Mouse (Mus musculus) embryonic facial prominence, embryonic 11.5 days (tissue): Measurements from ENCODE around the gene Tgfbr3l. TPM values are rescaled to one million over a fixed set of nuclear protein-coding genes. Genes with fewer than 3 reads are reported as not detected.
"Not testable (repeated sequence)": the region's sequence is repeated elsewhere in the genome, so short reads cannot be mapped to it uniquely, and the experiment has no call there.

Source experiments
- ATAC-seq: fragments of 200-750 bp; cut with Nextera tagmentation; replicated peaks from 2 replicates; pipeline ENCODE4 v1.8.0; 2017; ENCODE audit warnings: low read depth; ENCODE audit not compliant: insufficient number of reproducible peaks, low FRiP score, low TSS enrichment
- DNase-seq: peaks from one replicate; pipeline ENCODE4 v3.0.0-alpha.2; 2015; ENCODE audit warnings: low spot score
- H3K27ac ChIP-seq: fragments of 300-500 bp; sonication (generic); replicated peaks from 2 replicates; pipeline ENCODE4 v1.5.1; 2014; ENCODE audit warnings: mild to moderate bottlenecking, low read depth, low read length, control low read depth
- H3K27me3 ChIP-seq: fragments of 300-500 bp; sonication (generic); 2 replicates; pipeline ENCODE4 v1.6.1; 2014; ENCODE audit warnings: mild to moderate bottlenecking, low read length, moderate library complexity, mixed read lengths; ENCODE audit not compliant: control insufficient read depth, insufficient read depth
- H3K36me3 ChIP-seq: fragments of 300-500 bp; sonication (generic); replicated peaks from 2 replicates; pipeline ENCODE4 v1.6.1; 2014; ENCODE audit warnings: low read depth, mild to moderate bottlenecking, low read length, moderate library complexity, mixed read lengths; ENCODE audit not compliant: control insufficient read depth, insufficient read depth
- H3K4me1 ChIP-seq: fragments of 300-500 bp; sonication (generic); 2 replicates; pipeline ENCODE4 v1.6.1; 2014; ENCODE audit warnings: low read length, mixed read lengths; ENCODE audit not compliant: control insufficient read depth, insufficient read depth
- H3K4me2 ChIP-seq: fragments of 300-500 bp; sonication (generic); 2 replicates; pipeline ENCODE4 v1.6.1; 2014; ENCODE audit warnings: low read depth, mild to moderate bottlenecking, control low read depth, low read length, moderate library complexity
- H3K4me3 ChIP-seq: fragments of 300-500 bp; sonication (generic); 2 replicates; pipeline ENCODE4 v1.5.1; 2014; ENCODE audit warnings: low read depth, low read length, control low read depth
- H3K9ac ChIP-seq: fragments of 300-500 bp; sonication (generic); replicated peaks from 2 replicates; pipeline ENCODE4 v1.6.1; 2014; ENCODE audit warnings: mild to moderate bottlenecking, control low read depth, low read length
- H3K9me3 ChIP-seq: fragments of 300-500 bp; sonication (generic); replicated peaks from 2 replicates; pipeline ENCODE4 v1.6.1; 2016; ENCODE audit warnings: mild to moderate bottlenecking, low read length, inconsistent platforms, mixed read lengths; ENCODE audit not compliant: control insufficient read depth
- WGBS: fragments of 180-500 bp; shearing (Covaris S2); extraction: QIAGEN DNeasy Blood & Tissue Kit; methylation state at CpG from one replicate; pipeline ENCODE4 v1.1.7; 2014; 5-methylcytosine and 5-hydroxymethylcytosine counted together
- polyA plus RNA-seq: library from polyadenylated mRNA; unstranded; fragments of >200 nt; fragmentation: Nextera tagmentation; extraction: Ambion mirVana; gene quantifications from 2 replicates; pipeline ENCODE4 v1.2.1, GENCODE M21; 2014

Gene Tgfbr3l
- polyA plus RNA-seq, 1 experiment from 2014 or later: 1.8 TPM

GRCm38 (mm10) chr8:4254001-4254400, 6.0 kb downstream of the Tgfbr3l start:
- no peak overlapping the region for H3K27ac ChIP-seq
- peaks cover 3% of the 10 kb centered on the region for H3K36me3 ChIP-seq
- H3K9ac ChIP-seq: peak overlapping the region; percentile 22; the same call in 1 of the 2 replicates
- no peaks in the 10 kb centered on the region for H3K27me3 ChIP-seq
- no peak for ATAC-seq
- H3K4me3 ChIP-seq: peak overlapping the region; percentile 83
- H3K4me2 ChIP-seq: peak overlapping the region; percentile 74; the same call in 1 of the 2 replicates
- WGBS: 75% methylated on average over 6 of the region's 6 CpGs
- peaks cover 6% of the 10 kb centered on the region for H3K4me1 ChIP-seq
- no peak for DNase-seq
- H3K9me3 ChIP-seq: no peaks in the 10 kb centered on the region

DNA sequence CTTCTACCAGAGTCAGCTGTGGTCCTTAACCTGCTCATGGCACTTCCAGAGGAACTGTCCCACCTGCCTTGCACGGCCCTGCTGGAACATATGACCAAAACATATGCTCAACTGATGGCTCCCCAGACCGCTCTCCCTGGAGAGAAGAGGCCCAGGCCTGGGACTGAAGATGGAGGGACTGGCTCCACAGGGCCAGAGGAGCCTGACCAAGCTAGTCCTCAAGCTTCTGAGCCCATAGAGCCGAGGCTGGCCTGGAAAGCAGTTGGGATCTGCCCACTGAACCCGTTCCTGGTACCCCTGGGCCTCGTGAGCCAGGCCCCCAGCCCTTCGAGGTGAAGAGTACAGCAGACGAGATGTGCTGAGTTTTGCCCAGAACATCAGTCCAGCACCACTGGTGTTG, 7.5 kb downstream of the Tgfbr3l start:
- H3K9me3 ChIP-seq, H3K4me3 ChIP-seq, ATAC-seq, H3K9ac ChIP-seq, H3K27me3 ChIP-seq, H3K4me2 ChIP-seq, H3K36me3 ChIP-seq, DNase-seq, H3K4me1 ChIP-seq, H3K27ac ChIP-seq: not testable (repeated sequence)
- WGBS: 94% methylated on average over 7 of the region's 7 CpGs

DNA sequence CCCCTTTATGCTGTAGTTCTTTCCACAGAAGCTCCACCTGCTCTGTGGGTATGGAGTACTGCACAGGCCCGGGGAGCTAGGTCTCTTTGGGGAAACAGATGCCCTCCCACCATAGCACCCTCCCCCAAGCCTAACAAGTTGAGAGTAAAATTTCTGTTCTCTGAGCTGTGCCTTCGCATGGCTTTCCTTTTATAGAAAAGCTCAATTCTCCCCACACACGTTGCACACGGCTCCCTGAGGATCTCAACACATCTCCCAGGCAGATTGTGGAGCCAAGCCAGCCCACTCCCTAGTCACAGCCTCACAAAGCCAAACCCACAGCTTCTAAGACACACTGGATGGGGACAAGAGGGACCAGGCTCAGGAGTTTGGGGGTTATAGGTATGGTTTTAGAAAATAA, 8.9 kb downstream of the Tgfbr3l start:
- no peaks in the 10 kb centered on the region for H3K9me3 ChIP-seq
- WGBS: 79% methylated on average over 4 of the region's 4 CpGs
- H3K27me3 ChIP-seq: no peaks in the 10 kb centered on the region
- no peak overlapping the region for H3K4me2 ChIP-seq
- DNase-seq: no peak
- no peak overlapping the region for H3K27ac ChIP-seq
- no peak for ATAC-seq
- peaks cover 6% of the 10 kb centered on the region for H3K36me3 ChIP-seq
- H3K4me3 ChIP-seq: no peak overlapping the region
- H3K9ac ChIP-seq: no peak overlapping the region
- H3K4me1 ChIP-seq: no peaks in the 10 kb centered on the region

GRCm38 (mm10) chr8:4257350-4257749, 9.3 kb downstream of the Tgfbr3l start:
- 80% methylated on average over 4 of the region's 4 CpGs for WGBS
- H3K27ac ChIP-seq: no peak overlapping the region
- H3K36me3 ChIP-seq: peaks cover 6% of the 10 kb centered on the region
- H3K4me2 ChIP-seq: peak overlapping the region; percentile 74
- ATAC-seq (no peak), DNase-seq (no peak)
- no peak overlapping the region for H3K9ac ChIP-seq
- no peaks in the 10 kb centered on the region for H3K27me3 ChIP-seq
- no peaks in the 10 kb centered on the region for H3K9me3 ChIP-seq
- H3K4me1 ChIP-seq: no peaks in the 10 kb centered on the region
- H3K4me3 ChIP-seq: peak overlapping the region; percentile 88; the same call in 1 of the 2 replicates

DNA sequence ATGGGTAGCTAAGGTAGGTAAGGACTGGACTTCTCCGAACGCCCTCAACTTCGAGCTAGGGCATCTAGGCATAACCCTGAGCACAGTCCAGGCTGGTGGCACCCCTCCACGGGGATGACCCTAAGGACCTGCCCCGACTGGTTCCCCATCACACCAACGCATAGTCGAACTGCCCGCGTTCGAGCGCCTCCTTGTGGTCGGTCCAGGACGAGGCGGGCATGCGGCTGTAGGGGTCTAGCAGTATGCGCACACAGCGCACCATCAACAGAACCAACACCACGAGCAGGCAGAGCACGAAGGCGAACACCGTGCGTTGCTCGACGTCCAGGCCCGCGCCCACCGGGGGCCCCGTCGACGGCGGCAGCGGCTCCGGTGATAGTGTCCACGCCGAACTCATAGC, 10.2 kb downstream of the Tgfbr3l start:
- WGBS: 3% methylated on average over 35 of the region's 35 CpGs
- Histone ChIP-seq H3K4me2 (peak overlapping the region; percentile 74), H3K36me3 (peaks cover 6% of the 10 kb centered on the region), H3K4me1 (no peaks in the 10 kb centered on the region), H3K27ac (peak overlapping the region; percentile 88), H3K9ac (peak overlapping the region; percentile 94), H3K9me3 (no peaks in the 10 kb centered on the region), H3K4me3 (peak overlapping the region; percentile 88), H3K27me3 (no peaks in the 10 kb centered on the region)
- ATAC-seq: peak; percentile 58
- peak; percentile 88 for DNase-seq

GRCm38 (mm10) chr8:4258678-4259077, 10.7 kb downstream of the Tgfbr3l start:
- Histone ChIP-seq H3K4me1 (no peaks in the 10 kb centered on the region), H3K4me2 (peak overlapping the region; percentile 74), H3K27me3 (no peaks in the 10 kb centered on the region), H3K36me3 (peaks cover 6% of the 10 kb centered on the region), H3K9ac (peak overlapping the region; percentile 94), H3K9me3 (no peaks in the 10 kb centered on the region), H3K27ac (peak overlapping the region; percentile 88), H3K4me3 (peak overlapping the region; percentile 88)
- ATAC-seq (peak; percentile 77), DNase-seq (peak; percentile 78)
- WGBS: under 1% methylated on average over 32 of the region's 32 CpGs

DNA sequence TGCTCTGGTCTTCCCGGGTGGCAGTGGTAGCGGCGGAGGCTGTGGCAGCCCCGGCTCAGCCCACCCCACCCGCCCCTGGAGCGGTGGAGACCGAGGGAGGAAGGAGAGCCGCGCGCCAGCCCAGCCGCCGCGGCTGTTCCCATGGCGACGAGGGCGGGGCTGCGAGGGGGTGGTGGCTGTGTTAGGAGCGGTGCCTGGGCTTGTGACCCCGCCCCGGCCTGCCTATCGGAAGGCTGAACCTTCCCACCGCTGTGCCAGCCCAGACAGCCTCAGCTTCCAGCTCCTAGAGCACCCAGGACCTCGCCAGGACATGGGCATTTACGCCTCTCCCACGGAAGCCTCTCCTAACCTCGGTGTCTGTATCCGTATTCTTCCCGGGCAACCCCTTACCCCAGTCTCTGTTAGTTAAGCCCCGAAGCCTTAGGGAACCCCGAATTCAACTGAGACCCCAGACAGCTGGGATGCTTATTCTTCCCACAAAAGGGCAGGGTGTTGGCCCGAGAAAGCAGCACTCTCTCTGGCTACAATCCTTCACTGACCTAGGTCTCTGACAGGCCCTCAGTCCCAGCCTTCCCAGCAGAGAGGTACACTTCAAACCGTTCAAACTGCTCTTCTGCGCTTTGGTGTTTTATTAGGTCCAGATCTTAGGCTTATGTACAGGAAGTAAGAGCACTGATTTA, 11.3 kb downstream of the Tgfbr3l start, which contains the start of gene Ctxn1:
Ctxn1 (minus strand) TSS at position 150 of the 680 bp plus-strand sequence.
- peak within 1 kb of the TSS; percentile 94 for H3K9ac ChIP-seq
- 7% methylated on average over 28 of the region's 33 CpGs for WGBS
- H3K36me3 ChIP-seq: peaks cover 6% of the 10 kb centered on the region
- peak within 1 kb of the TSS; percentile 88 for H3K27ac ChIP-seq
- peak within 1 kb of the TSS; percentile 88 for H3K4me3 ChIP-seq
- H3K27me3 ChIP-seq: no peaks in the 10 kb centered on the region
- peak within 1 kb of the TSS; percentile 74 for H3K4me2 ChIP-seq
- DNase-seq (peak; percentile 95), ATAC-seq (peak; percentile 92)
- no peaks in the 10 kb centered on the region for H3K9me3 ChIP-seq
- no peaks in the 10 kb centered on the region for H3K4me1 ChIP-seq

DNA sequence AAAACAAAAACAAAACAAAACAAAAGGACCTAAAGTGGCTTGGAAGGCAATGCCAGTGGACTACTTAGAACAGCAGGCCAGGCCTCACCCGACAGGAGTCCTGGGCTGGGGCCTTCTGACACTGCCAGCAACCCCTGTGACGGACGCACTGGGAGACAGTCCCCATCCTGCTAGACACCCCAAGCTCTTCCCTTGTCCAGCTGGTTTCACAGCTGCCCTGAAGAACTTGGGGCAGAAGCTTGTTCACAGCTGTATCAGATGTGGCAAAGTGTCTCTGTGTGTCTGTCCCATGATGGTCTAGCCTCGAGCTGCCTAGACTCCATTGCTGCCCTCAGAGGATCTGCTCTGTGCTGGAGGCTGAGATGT, 11.8 kb downstream of the Tgfbr3l start:
- Histone ChIP-seq H3K27ac (no peak overlapping the region), H3K36me3 (peaks cover 6% of the 10 kb centered on the region), H3K27me3 (no peaks in the 10 kb centered on the region), H3K4me2 (no peak overlapping the region), H3K4me3 (no peak overlapping the region), H3K9me3 (no peaks in the 10 kb centered on the region), H3K9ac (no peak overlapping the region), H3K4me1 (no peaks in the 10 kb centered on the region)
- 76% methylated on average over 4 of the region's 4 CpGs for WGBS
- ATAC-seq (no peak), DNase-seq (no peak)
